35 mouse cellular contexts compared by ENCODE assay signal in the genomic region with DNA sequence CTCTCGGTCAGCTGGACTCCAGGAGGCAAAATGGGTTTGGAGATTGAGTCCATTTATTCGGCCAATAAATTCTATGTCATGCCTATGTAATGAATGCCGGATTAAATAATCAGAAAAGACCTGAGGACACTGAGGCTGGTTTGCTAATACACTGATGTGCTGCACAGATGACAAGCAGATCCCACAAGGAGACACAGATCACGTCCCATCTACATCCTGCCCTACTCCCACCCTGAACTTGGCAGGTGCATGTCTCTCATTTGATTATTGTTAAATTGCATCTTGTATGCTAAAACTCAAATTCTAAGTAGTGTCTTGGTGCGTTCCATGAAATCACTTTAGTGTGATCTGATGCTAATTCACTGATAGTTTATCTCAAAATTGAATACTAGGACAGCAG. TPM values are rescaled to one million over a fixed set of nuclear protein-coding genes. Genes with fewer than 3 reads are reported as not detected.
"Had no signal": no experiment of that assay in that cellular context is flagged by ENCODE, and none has a peak within 500 bp of the region (broad histone marks: within the 10 kb centered on the region; RNA-seq: fewer than 3 reads in every experiment).

No protein-coding gene starts in this region.

- DNase-seq: left cerebral cortex, postnatal 4 days; liver; liver, embryonic 13.5 days; liver, postnatal 0 days; lung, adult 18-20 months; lung, adult 2 months; lung, embryonic 14.5 days; lung, postnatal 10 days; lung, postnatal 14 days; lung, postnatal 36 days; lung, postnatal 4 days; midbrain, embryonic 14.5 days had no signal

- H3K27ac ChIP-seq: limb, embryonic 10.5 days; limb, embryonic 12.5 days; limb, embryonic 13.5 days; limb, embryonic 15.5 days; liver, embryonic 12.5 days; liver, embryonic 13.5 days; liver, embryonic 14.5 days; liver, embryonic 15.5 days; lung, embryonic 15.5 days; macrophage; midbrain, embryonic 10.5 days; midbrain, embryonic 12.5 days; midbrain, embryonic 13.5 days; midbrain, embryonic 15.5 days; neural tube, embryonic 12.5 days had no signal

- H3K4me2 ChIP-seq: limb, embryonic 12.5 days; limb, embryonic 13.5 days; limb, embryonic 15.5 days; liver, embryonic 11.5 days; liver, embryonic 12.5 days; liver, embryonic 13.5 days; liver, embryonic 15.5 days; lung, embryonic 14.5 days; lung, embryonic 15.5 days; midbrain, embryonic 11.5 days; midbrain, embryonic 12.5 days; midbrain, embryonic 13.5 days; midbrain, embryonic 15.5 days; neural tube, embryonic 12.5 days had no signal

- H3K4me1 ChIP-seq: limb, embryonic 10.5 days; limb, embryonic 12.5 days; limb, embryonic 13.5 days; limb, embryonic 15.5 days; liver, embryonic 12.5 days; liver, embryonic 13.5 days; liver, embryonic 15.5 days; lung, embryonic 15.5 days; megakaryocyte, embryonic 14.5 days; midbrain, embryonic 10.5 days; midbrain, embryonic 12.5 days; midbrain, embryonic 13.5 days; midbrain, embryonic 15.5 days; neural tube, embryonic 12.5 days had no signal

- H3K36me3 ChIP-seq: limb, embryonic 10.5 days; limb, embryonic 12.5 days; limb, embryonic 13.5 days; limb, embryonic 15.5 days; liver, embryonic 12.5 days; liver, embryonic 13.5 days; liver, embryonic 15.5 days; lung, embryonic 15.5 days; midbrain, embryonic 10.5 days; midbrain, embryonic 12.5 days; midbrain, embryonic 13.5 days; midbrain, embryonic 15.5 days; neural tube, embryonic 12.5 days had no signal

- H3K9ac ChIP-seq: limb, embryonic 12.5 days; limb, embryonic 13.5 days; limb, embryonic 15.5 days; liver, embryonic 12.5 days; liver, embryonic 13.5 days; liver, embryonic 14.5 days; liver, embryonic 15.5 days; liver, postnatal 0 days; lung, embryonic 14.5 days; lung, embryonic 15.5 days; midbrain, embryonic 12.5 days; midbrain, embryonic 13.5 days; midbrain, embryonic 15.5 days; neural tube, embryonic 12.5 days had no signal

- H3K4me3 ChIP-seq: limb, embryonic 10.5 days; limb, embryonic 12.5 days; limb, embryonic 13.5 days; limb, embryonic 15.5 days; liver, embryonic 12.5 days; liver, embryonic 13.5 days; liver, embryonic 15.5 days; lung, embryonic 15.5 days; megakaryocyte, embryonic 14.5 days; midbrain, embryonic 10.5 days; midbrain, embryonic 12.5 days; midbrain, embryonic 13.5 days; midbrain, embryonic 15.5 days; myocyte; neural tube, embryonic 12.5 days had no signal

- H3K9me3 ChIP-seq: limb, embryonic 10.5 days; limb, embryonic 12.5 days; limb, embryonic 13.5 days; limb, embryonic 15.5 days; liver, embryonic 12.5 days; liver, embryonic 13.5 days; liver, embryonic 15.5 days; lung, embryonic 15.5 days; megakaryocyte, embryonic 14.5 days; midbrain, embryonic 10.5 days; midbrain, embryonic 12.5 days; midbrain, embryonic 13.5 days; midbrain, embryonic 15.5 days; neural tube, embryonic 12.5 days had no signal

- ATAC-seq: liver, embryonic 12.5 days; liver, postnatal 0 days; lung, postnatal 0 days; midbrain, embryonic 15.5 days; midbrain, embryonic 16.5 days had no signal

- H3K27me3 ChIP-seq: limb, embryonic 12.5 days; limb, embryonic 13.5 days; limb, embryonic 15.5 days; liver, embryonic 12.5 days; liver, embryonic 13.5 days; liver, embryonic 15.5 days; lung, embryonic 15.5 days; midbrain, embryonic 12.5 days; midbrain, embryonic 13.5 days; midbrain, embryonic 15.5 days; neural tube, embryonic 12.5 days had no signal

RNA-seq across cellular contexts. Expression of a gene that starts 17.5 kb away (rescaled TPM):
- total RNA-seq: liver, adult 2 months; megakaryocyte progenitor cell, adult 5-6 weeks; monocyte, adult 5-6 weeks had no signal
- polyA plus RNA-seq: liver, adult 2 months; macrophage; myocyte had no signal
